Mouse (Mus musculus) fibroblast of lung, adult 2 months (primary cell): ENCODE results near the gene Map3k11.

ENCODE experiments used
- DNase-seq: peaks from one replicate; pipeline ENCODE4 v3.0.0-alpha.2; 2011; ENCODE audit warnings: low read depth

The Map3k11 gene

GRCm38 (mm10) chr19:5711218-5711617 lies 22.7 kb downstream of the Map3k11 start:
- no peak for DNase-seq

GRCm38 (mm10) chr19:5711907-5712460 lies 23.4 kb downstream of the Map3k11 start:
- no peak for DNase-seq

- DNase-seq, result no peak
Measured at GRCm38 (mm10) chr19:5713255-5713654, 24.7 kb downstream of the Map3k11 start.

- DNase-seq, result peak; percentile 69
Measured at GRCm38 (mm10) chr19:5713730-5714129, 25.2 kb downstream of the Map3k11 start.

- no peak for DNase-seq
Measured at GRCm38 (mm10) chr19:5715793-5716688, 27.5 kb downstream of the Map3k11 start.

GRCm38 (mm10) chr19:5716955-5717354 lies 28.4 kb downstream of the Map3k11 start:
- DNase-seq, result no peak

GRCm38 (mm10) chr19:5721233-5721632 lies 32.7 kb downstream of the Map3k11 start:
- DNase-seq, result no peak

GRCm38 (mm10) chr19:5722848-5723425 lies 34.4 kb downstream of the Map3k11 start:
- DNase-seq, result no peak

- DNase-seq, result no peak
Measured at GRCm38 (mm10) chr19:5723934-5724548, 35.5 kb downstream of the Map3k11 start.

- peak; percentile 83 for DNase-seq
Measured at GRCm38 (mm10) chr19:5724549-5724941, 36.0 kb downstream of the Map3k11 start.

- no peak for DNase-seq
Measured at GRCm38 (mm10) chr19:5725029-5725707, 36.6 kb downstream of the Map3k11 start.

GRCm38 (mm10) chr19:5725767-5726515 lies 37.4 kb downstream of the Map3k11 start, which contains the start of gene Ehbp1l1:
Gene Ehbp1l1 (minus strand): TSS chr19:5726317.
- DNase-seq, result no peak

GRCm38 (mm10) chr19:5726961-5727578 lies 38.5 kb downstream of the Map3k11 start:
- DNase-seq, result no peak

- DNase-seq, result peak; percentile 56
Measured at GRCm38 (mm10) chr19:5727701-5728100, 39.2 kb downstream of the Map3k11 start.

GRCm38 (mm10) chr19:5728631-5729443 lies 40.3 kb downstream of the Map3k11 start:
- no peak for DNase-seq

- DNase-seq, result no peak
Measured at GRCm38 (mm10) chr19:5729444-5729815, 40.9 kb downstream of the Map3k11 start, which contains the start of gene Fam89b. Gene Fam89b (minus strand): TSS chr19:5729653.

- no peak for DNase-seq
Measured at GRCm38 (mm10) chr19:5730314-5731186, 42.0 kb downstream of the Map3k11 start.

- peak; percentile 82 for DNase-seq
Measured at GRCm38 (mm10) chr19:5731264-5731978, 42.9 kb downstream of the Map3k11 start.
